In genomic region chr3:122509534-122510239, GRCm38 (mm10) we compare ENCODE assay signal across 9 mouse cellular contexts.
DNase-seq lines count a peak whose midpoint lies in the region; ATAC-seq and TF ChIP-seq lines count a peak whose summit lies in the region.
"Had no signal": no experiment of that assay in that cellular context is flagged by ENCODE, and none has a peak within 500 bp of the region (broad histone marks: within the 10 kb centered on the region; RNA-seq: fewer than 3 reads in every experiment).

No protein-coding gene starts in this region.

- DNase-seq in left cerebral cortex, adult 2 months (ENCODE audit: extremely low spot score in 1 of 2, low spot score in 2 of 2), result no peak
- no peak for DNase-seq in left cerebral cortex, postnatal 14 days (ENCODE audit: low spot score in 2 of 2)
- peak; percentile 29 for DNase-seq in heart, adult 8-10 months (ENCODE audit: low spot score)
- DNase-seq in kidney, postnatal 10 days, result peak; percentile 92
- DNase-seq in midbrain, embryonic 11.5 days (ENCODE audit: low spot score, missing footprints), result no peak
- no peak for DNase-seq in forebrain, embryonic 14.5 days (ENCODE audit: low spot score)

- H3K27me3 ChIP-seq in myocyte (ENCODE audit: control insufficient read depth, insufficient read depth, insufficient read length), result no peaks in the 10 kb centered on the region
- H3K27me3 ChIP-seq in midbrain, embryonic 11.5 days (ENCODE audit: control insufficient read depth, insufficient read depth, low read length), result no peaks in the 10 kb centered on the region
- H3K27me3 ChIP-seq in forebrain, embryonic 14.5 days (replicated peaks; ENCODE audit: control insufficient read depth, insufficient read depth, low read length), result no peaks in the 10 kb centered on the region
- H3K27me3 ChIP-seq: neural tube, embryonic 12.5 days had no signal

- no peak for ATAC-seq in erythroid progenitor cell, adult 5-6 weeks (replicated peaks; ENCODE audit: low FRiP score, poor library complexity, severe bottlenecking)
- no peak for ATAC-seq in midbrain, embryonic 11.5 days (ENCODE audit: low FRiP score)
- ATAC-seq in forebrain, embryonic 14.5 days, result no peak

- TF ChIP-seq CTCF in left cerebral cortex, adult 2 months (IDR thresholded peaks at IDR 0.05), result no peak

- peaks cover 19% of the 10 kb centered on the region for H3K79me2 ChIP-seq in myocyte (ENCODE audit: control insufficient read depth, insufficient read depth)

- peak overlapping the region; percentile 76 for H3K4me2 ChIP-seq in myocyte (ENCODE audit: low read depth)
- H3K4me2 ChIP-seq in midbrain, embryonic 11.5 days, result no peak overlapping the region
- H3K4me2 ChIP-seq in forebrain, embryonic 14.5 days (ENCODE audit: low read length), result no peak overlapping the region
- H3K4me2 ChIP-seq: neural tube, embryonic 12.5 days had no signal

- intact Hi-C loops in left cerebral cortex, adult 2 months (cut with DNase I), result loop anchor here (2.0 kb wide), 1 partner anchor 129 kb away; no protein-coding TSS in a partner anchor
- intact Hi-C loops in left cerebral cortex, postnatal 14 days (cut with DNase I), result loop anchor here (5.0 to 10.0 kb wide), 3 partner anchors 37 to 128 kb away; partner anchors contain the start of gene Fnbp1l

- no peak overlapping the region for H3K4me3 ChIP-seq in left cerebral cortex, adult 2 months
- H3K4me3 ChIP-seq in myocyte, result no peak overlapping the region
- H3K4me3 ChIP-seq in midbrain, embryonic 11.5 days (ENCODE audit: low read depth, low read length), result no peak overlapping the region
- no peak overlapping the region for H3K4me3 ChIP-seq in forebrain, embryonic 14.5 days (ENCODE audit: low read depth, low read length)
- H3K4me3 ChIP-seq: neural tube, embryonic 12.5 days had no signal

- H3K9ac ChIP-seq in midbrain, embryonic 11.5 days (ENCODE audit: low read length), result no peak overlapping the region
- no peak overlapping the region for H3K9ac ChIP-seq in forebrain, embryonic 14.5 days (ENCODE audit: low read length)
- H3K9ac ChIP-seq: neural tube, embryonic 12.5 days had no signal

- H3K9me3 ChIP-seq in midbrain, embryonic 11.5 days (ENCODE audit: control insufficient read depth, low read length), result no peaks in the 10 kb centered on the region
- no peaks in the 10 kb centered on the region for H3K9me3 ChIP-seq in forebrain, embryonic 14.5 days (replicated peaks; ENCODE audit: control insufficient read depth, low read length)
- H3K9me3 ChIP-seq: neural tube, embryonic 12.5 days had no signal

- WGBS in midbrain, embryonic 11.5 days, result 75% methylated on average over 11 of the region's 11 CpGs
- WGBS in forebrain, embryonic 14.5 days, result 82% methylated on average over 11 of the region's 11 CpGs

- TF ChIP-seq POLR2A in myocyte (IDR thresholded peaks at IDR 0.05; ENCODE audit: insufficient read length, low read depth), result no peak

- H3K27ac ChIP-seq in left cerebral cortex, adult 2 months, result peak overlapping the region; percentile 38; the same call in 1 of the 2 replicates
- no peak overlapping the region for H3K27ac ChIP-seq in midbrain, embryonic 11.5 days (ENCODE audit: low read depth, low read length)
- no peak overlapping the region for H3K27ac ChIP-seq in forebrain, embryonic 14.5 days (ENCODE audit: low read depth, low read length)
- H3K27ac ChIP-seq: neural tube, embryonic 12.5 days had no signal

- H3K36me3 ChIP-seq in myocyte (ENCODE audit: control insufficient read depth, insufficient read depth), result peaks cover 5% of the 10 kb centered on the region
- H3K36me3 ChIP-seq in midbrain, embryonic 11.5 days (ENCODE audit: control insufficient read depth, insufficient read depth, low read length), result 0 out of 2 replicates have a peak, but pooled peaks cover 2% of the 10 kb centered on the region
- no peaks in the 10 kb centered on the region for H3K36me3 ChIP-seq in forebrain, embryonic 14.5 days (ENCODE audit: control insufficient read depth, insufficient read depth, low read length)

- H3ac ChIP-seq in myocyte (ENCODE audit: control insufficient read depth, insufficient read length), result no peak overlapping the region

- no peaks in the 10 kb centered on the region for H3K4me1 ChIP-seq in midbrain, embryonic 11.5 days (ENCODE audit: control insufficient read depth, insufficient read depth, low read length)
- no peaks in the 10 kb centered on the region for H3K4me1 ChIP-seq in forebrain, embryonic 14.5 days (ENCODE audit: control insufficient read depth, insufficient read depth, low read length)
- H3K4me1 ChIP-seq: neural tube, embryonic 12.5 days had no signal

TF ChIP-seq in myocyte, 11 proteins besides CTCF, POLR2A, EP300 and RAD21:
- TF ChIP-seq MYOD1 (IDR thresholded peaks at IDR 0.05; ENCODE audit: control insufficient read depth in 1 of 3, insufficient read length in 2 of 3, low read depth in 2 of 3) (peak in 1 of 3 experiments; percentile 26), USF1 (IDR thresholded peaks at IDR 0.05; ENCODE audit: low read depth) (no peak), CEBPB (IDR thresholded peaks at IDR 0.05; ENCODE audit: insufficient read depth, poor library complexity, severe bottlenecking) (0 out of 2 replicates have a peak, but pooled peaks have one; percentile 30), TCF12 (IDR thresholded peaks at IDR 0.05; ENCODE audit: insufficient read depth, poor library complexity, severe bottlenecking) (no peak), REST (IDR thresholded peaks at IDR 0.05; ENCODE audit: insufficient read depth, insufficient read length) (no peak), E2F4 (IDR thresholded peaks at IDR 0.05; ENCODE audit: insufficient read depth) (no peak), SRF (IDR thresholded peaks at IDR 0.05; ENCODE audit: control insufficient read depth, insufficient read length, low read depth) (no peak)

Comparison
In these comparisons a context has a peak if more than half of its experiments do, and no peak if none do; other contexts are left out.
1. DNase-seq: peak in heart, adult 8-10 months (single experiment) and kidney, postnatal 10 days (single experiment); none in left cerebral cortex, adult 2 months (0 of 2), left cerebral cortex, postnatal 14 days (0 of 2), midbrain, embryonic 11.5 days (single experiment) and forebrain, embryonic 14.5 days (single experiment).